Mouse (Mus musculus) heart, postnatal 0 days (tissue): ENCODE measurements at regions not wholly inside any gene's neighbourhood (a gene's known extent, or its start where the extent isn't known, plus 50 kb on each side); places are given as distances from the start of the nearest gene placed in this dataset.

ENCODE experiments used
- ATAC-seq: fragments of 200-750 bp; cut with Nextera tagmentation; 2 replicates; pipeline ENCODE4 v1.8.0; 2017; ENCODE audit warnings: low read depth, moderate number of reproducible peaks, moderate library complexity; ENCODE audit not compliant: insufficient read depth
- DNase-seq: peaks from one replicate; pipeline ENCODE4 v3.0.0-alpha.2; 2016; ENCODE audit warnings: low spot score
- H3K27ac ChIP-seq: fragments of 300-500 bp; sonication (generic); 2 replicates; pipeline ENCODE4 v1.5.1; 2014; ENCODE audit warnings: low read depth, mild to moderate bottlenecking
- H3K27me3 ChIP-seq: fragments of 300-500 bp; sonication (generic); 2 replicates; pipeline ENCODE4 v1.6.1; 2014; ENCODE audit warnings: low read length, mixed read lengths; ENCODE audit not compliant: control insufficient read depth, insufficient read depth
- H3K36me3 ChIP-seq: fragments of 300-500 bp; sonication (generic); replicated peaks from 2 replicates; pipeline ENCODE4 v1.6.1; 2014; ENCODE audit warnings: low read length, mixed read lengths; ENCODE audit not compliant: control insufficient read depth, insufficient read depth
- H3K4me1 ChIP-seq: fragments of 300-500 bp; sonication (generic); 2 replicates; pipeline ENCODE4 v1.6.1; 2014; ENCODE audit warnings: antibody characterized with exemption; ENCODE audit not compliant: control insufficient read depth, insufficient read depth
- H3K4me2 ChIP-seq: fragments of 300-500 bp; sonication (generic); 2 replicates; pipeline ENCODE4 v1.6.1; 2014; ENCODE audit warnings: low read depth, mild to moderate bottlenecking, low read length, moderate library complexity
- H3K4me3 ChIP-seq: fragments of 300-500 bp; sonication (generic); 2 replicates; pipeline ENCODE4 v1.5.1; 2014; ENCODE audit warnings: low read depth, low read length
- H3K9ac ChIP-seq: fragments of 300-500 bp; sonication (generic); replicated peaks from 2 replicates; pipeline ENCODE4 v1.6.1; 2014; ENCODE audit warnings: low read depth, low read length, mixed read lengths
- H3K9me3 ChIP-seq: fragments of 300-500 bp; sonication (generic); replicated peaks from 2 replicates; pipeline ENCODE4 v1.6.1; 2016; ENCODE audit warnings: low read length; ENCODE audit not compliant: control insufficient read depth
- CTCF ChIP-seq: IDR thresholded peaks from 2 replicates; pipeline ENCODE4 v1.5.1; 2016; ENCODE audit warnings: antibody characterized with exemption, control low read depth, low read depth
- EP300 ChIP-seq: IDR thresholded peaks from 2 replicates; pipeline ENCODE4 v1.6.1; 2016; ENCODE audit warnings: antibody characterized with exemption, low read depth
- WGBS: fragments of 180-500 bp; shearing (Covaris S2); extraction: QIAGEN DNeasy Blood & Tissue Kit; methylation state at CpG from one replicate; pipeline ENCODE4 v1.1.7; 2014; 5-methylcytosine and 5-hydroxymethylcytosine counted together

DNA sequence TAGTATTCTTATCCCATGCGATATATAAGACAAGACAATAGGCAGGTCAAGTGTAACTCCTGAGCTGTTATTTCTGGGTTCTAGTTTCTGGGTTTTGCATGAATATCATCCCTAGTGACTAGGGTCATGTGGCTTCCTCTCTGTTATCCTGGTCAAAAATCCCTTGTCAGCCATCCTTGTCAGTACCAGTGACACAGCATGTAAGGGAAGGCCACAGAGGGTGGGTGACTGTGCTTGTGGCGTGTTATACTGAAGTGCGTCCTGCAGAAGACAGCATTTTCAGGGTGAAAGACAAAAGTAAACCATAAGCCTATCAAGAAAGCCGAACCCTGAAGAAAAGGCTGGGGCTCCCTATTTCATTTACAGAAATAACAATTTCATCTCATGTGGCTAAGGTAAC lies 50.7 kb upstream of the Echdc3 start:
- no peak for DNase-seq
- H3K36me3 ChIP-seq, result no peaks in the 10 kb centered on the region
- H3K4me2 ChIP-seq, result no peak overlapping the region
- H3K4me3 ChIP-seq, result no peak overlapping the region
- H3K9ac ChIP-seq, result no peak overlapping the region
- H3K27me3 ChIP-seq, result no peaks in the 10 kb centered on the region
- H3K9me3 ChIP-seq, result no peaks in the 10 kb centered on the region
- WGBS, result 97% methylated on average over 4 of the region's 4 CpGs
- H3K27ac ChIP-seq, result no peak overlapping the region
- peaks cover 23% of the 10 kb centered on the region for H3K4me1 ChIP-seq
- ATAC-seq, result no peak
- TF ChIP-seq EP300 (no peak), CTCF (no peak)

DNA sequence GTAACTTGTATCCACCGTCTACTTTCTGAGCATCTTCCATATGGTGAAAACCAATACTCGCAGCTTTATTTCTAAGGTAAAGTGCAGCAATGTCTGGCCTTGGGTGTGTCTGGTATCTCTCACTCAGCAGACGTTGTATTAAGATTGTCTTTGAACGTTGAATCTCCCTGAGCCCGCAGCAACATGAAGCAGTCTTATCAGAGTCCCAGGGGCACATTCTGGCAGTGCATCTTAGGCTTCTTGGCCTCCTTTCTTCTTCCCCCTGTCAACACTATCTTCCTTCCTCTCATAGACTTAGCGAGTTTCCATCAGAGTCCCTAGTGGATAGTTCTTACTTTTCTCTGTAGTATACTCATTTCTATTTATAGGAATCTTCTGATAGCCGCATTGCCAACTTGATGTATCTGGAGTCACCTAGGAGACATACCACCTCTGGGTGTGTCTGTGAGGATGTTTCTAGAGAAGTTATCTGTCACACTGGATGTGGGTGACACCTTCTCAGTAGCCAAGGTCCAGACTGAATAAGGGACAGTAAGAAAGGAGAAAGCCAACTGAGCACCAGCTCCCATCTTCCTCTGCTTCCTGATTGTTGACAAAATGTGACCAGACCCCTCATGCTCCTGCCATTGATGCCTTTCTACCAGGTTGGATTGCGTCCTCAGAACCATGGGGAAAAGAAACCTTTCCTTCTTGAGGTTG lies 51.4 kb upstream of the Echdc3 start:
- DNase-seq (no peak), ATAC-seq (no peak)
- peaks cover 23% of the 10 kb centered on the region for H3K4me1 ChIP-seq
- no peak overlapping the region for H3K4me3 ChIP-seq
- no peaks in the 10 kb centered on the region for H3K36me3 ChIP-seq
- 41% methylated on average over 8 of the region's 8 CpGs for WGBS
- H3K9me3 ChIP-seq, result no peaks in the 10 kb centered on the region
- H3K4me2 ChIP-seq, result no peak overlapping the region
- H3K27ac ChIP-seq, result no peak overlapping the region
- no peak overlapping the region for H3K9ac ChIP-seq
- H3K27me3 ChIP-seq, result no peaks in the 10 kb centered on the region
- no peak for TF ChIP-seq CTCF
- no peak for TF ChIP-seq EP300

DNA sequence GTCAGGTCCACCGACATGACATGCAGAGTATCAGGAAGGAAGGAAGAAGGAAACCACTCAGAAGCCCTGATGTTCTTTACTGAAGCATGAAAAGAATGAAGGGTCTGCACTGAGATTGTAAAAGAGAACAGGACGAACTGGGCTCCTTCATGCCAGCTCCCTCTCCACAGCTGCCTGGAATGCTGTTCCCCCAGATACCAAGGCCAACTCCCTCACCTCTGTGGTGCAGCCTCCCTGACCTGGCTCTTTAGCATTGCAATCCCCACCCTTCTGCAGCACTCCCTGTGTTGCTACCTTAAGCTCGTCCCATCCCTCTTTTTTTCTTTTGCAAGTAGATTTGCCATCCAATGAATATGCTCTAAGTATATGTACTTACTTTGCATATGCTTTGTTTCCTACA lies 52.3 kb upstream of the Echdc3 start:
- Histone ChIP-seq H3K9ac (no peak overlapping the region), H3K4me1 (peaks cover 23% of the 10 kb centered on the region), H3K27me3 (no peaks in the 10 kb centered on the region), H3K36me3 (no peaks in the 10 kb centered on the region), H3K27ac (no peak overlapping the region), H3K4me3 (no peak overlapping the region), H3K4me2 (no peak overlapping the region), H3K9me3 (no peaks in the 10 kb centered on the region)
- TF ChIP-seq EP300, result no peak
- TF ChIP-seq CTCF, result no peak
- 28% methylated on average over 3 of the region's 3 CpGs for whole genome bisulfite sequencing
- no peak for ATAC-seq
- DNase-seq, result no peak

DNA sequence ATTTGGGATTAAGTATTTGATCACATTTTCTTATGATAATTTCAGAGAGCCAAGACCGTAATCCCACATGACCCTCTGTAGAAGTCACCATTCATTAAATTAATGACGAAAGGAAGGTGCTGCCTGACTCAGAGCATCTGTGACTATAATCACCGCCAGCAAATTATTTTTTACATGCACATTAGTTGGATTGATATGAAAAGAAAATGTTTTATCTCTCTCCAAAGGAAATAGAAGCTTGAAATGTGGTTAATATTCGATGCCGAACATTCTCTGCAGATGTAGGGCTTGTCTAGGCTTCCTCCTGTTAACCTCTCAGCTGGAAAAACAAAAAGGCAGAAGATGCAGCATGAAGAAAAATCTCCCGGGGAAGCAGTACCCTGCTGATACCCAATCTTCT lies 54.2 kb upstream of the Echdc3 start:
- Histone ChIP-seq H3K9me3 (no peaks in the 10 kb centered on the region), H3K9ac (no peak overlapping the region), H3K4me3 (no peak overlapping the region), H3K4me1 (peaks cover 16% of the 10 kb centered on the region), H3K36me3 (no peaks in the 10 kb centered on the region), H3K4me2 (peak overlapping the region; percentile 28), H3K27me3 (no peaks in the 10 kb centered on the region), H3K27ac (no peak overlapping the region)
- WGBS, result 55% methylated on average over 6 of the region's 6 CpGs
- DNase-seq, result no peak
- ATAC-seq, result no peak
- TF ChIP-seq EP300 (no peak), CTCF (no peak)

DNA sequence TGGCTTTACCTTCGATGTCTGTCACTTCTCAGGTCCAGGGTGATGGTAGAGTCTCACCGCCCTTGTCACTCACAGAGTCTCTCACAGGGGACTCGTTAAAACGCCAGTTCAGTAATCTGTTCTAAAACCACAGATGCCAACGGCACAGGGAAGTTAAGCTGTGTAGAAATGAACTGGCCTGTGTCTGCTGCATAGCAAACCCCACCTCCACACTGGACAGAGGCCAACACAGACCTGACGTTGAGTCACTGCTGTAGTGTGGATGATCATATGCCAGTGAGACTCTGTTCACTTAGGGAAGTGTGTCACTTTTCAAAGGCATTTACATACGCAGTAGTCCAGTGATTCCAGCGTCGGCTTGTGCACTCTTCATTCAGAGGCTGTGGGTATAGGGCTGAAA lies 54.7 kb upstream of the Echdc3 start:
- Histone ChIP-seq H3K4me2 (peak overlapping the region; percentile 28), H3K4me1 (peaks cover 16% of the 10 kb centered on the region), H3K9me3 (no peaks in the 10 kb centered on the region), H3K9ac (no peak overlapping the region), H3K36me3 (no peaks in the 10 kb centered on the region), H3K27me3 (no peaks in the 10 kb centered on the region), H3K27ac (0 out of 2 replicates have a peak overlapping the region, but pooled peaks have one; percentile 46), H3K4me3 (no peak overlapping the region)
- 10% methylated on average over 9 of the region's 9 CpGs for WGBS
- DNase-seq, result peak; percentile 81
- TF ChIP-seq EP300 (no peak), CTCF (no peak)
- peak; percentile 87 for ATAC-seq

DNA sequence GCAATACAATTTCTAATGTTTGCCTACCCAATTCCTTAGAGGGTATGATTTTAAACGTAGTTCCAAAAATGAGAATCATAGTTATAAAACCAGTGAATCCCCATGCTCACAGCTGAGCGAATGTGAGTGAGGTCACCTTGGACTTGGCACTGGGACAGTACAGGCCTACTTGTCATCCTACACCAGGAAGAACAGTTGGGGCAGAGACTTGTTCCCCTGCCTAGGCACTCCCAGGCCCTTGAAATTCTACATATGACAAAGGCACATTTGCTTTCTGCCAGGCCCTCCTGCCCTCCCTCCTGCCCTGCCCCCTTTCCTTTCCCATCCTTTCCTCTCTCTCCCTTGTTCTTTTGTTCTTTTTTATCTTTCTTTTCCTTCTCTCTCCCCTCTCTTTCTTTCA lies 50.0 kb upstream of the Usp6nl start:
- peak; percentile 65 for ATAC-seq
- DNase-seq, result no peak
- Histone ChIP-seq H3K4me2 (no peak overlapping the region), H3K27ac (no peak overlapping the region), H3K9ac (no peak overlapping the region), H3K4me1 (peaks cover 8% of the 10 kb centered on the region; the same call in 1 of the 2 replicates), H3K36me3 (no peaks in the 10 kb centered on the region), H3K27me3 (no peaks in the 10 kb centered on the region), H3K9me3 (no peaks in the 10 kb centered on the region), H3K4me3 (no peak overlapping the region)
- 59% methylated on average over 2 of the region's 2 CpGs for WGBS
- no peak for TF ChIP-seq CTCF
- TF ChIP-seq EP300, result no peak
